Mouse (Mus musculus) intestine, embryonic 16.5 days (tissue): ENCODE measurements around the gene Rps2. TPM values are rescaled to one million over a fixed set of nuclear protein-coding genes. Genes with fewer than 3 reads are reported as not detected.
A peak's percentile ranks its signal among the peaks of the same experiment; 100 is the strongest.

Experiments used
- ATAC-seq: fragments of 200-750 bp; cut with Nextera tagmentation; 2 replicates; pipeline ENCODE4 v1.8.0; 2017; ENCODE audit warnings: moderate TSS enrichment, moderate library complexity
- H3K27ac ChIP-seq: fragments of 300-500 bp; sonication (generic); 2 replicates; pipeline ENCODE4 v1.5.1; 2014; ENCODE audit warnings: mild to moderate bottlenecking, low read length
- H3K27me3 ChIP-seq: fragments of 300-500 bp; sonication (generic); replicated peaks from 2 replicates; pipeline ENCODE4 v1.6.1; 2014; ENCODE audit warnings: low read length, control low read depth, mixed read lengths; ENCODE audit not compliant: control insufficient read depth, insufficient read depth
- H3K36me3 ChIP-seq: fragments of 300-500 bp; sonication (generic); 2 replicates; pipeline ENCODE4 v1.6.1; 2014; ENCODE audit warnings: low read length, control low read depth; ENCODE audit not compliant: control insufficient read depth, insufficient read depth
- H3K4me1 ChIP-seq: fragments of 300-500 bp; sonication (generic); 2 replicates; pipeline ENCODE4 v1.6.1; 2014; ENCODE audit warnings: low read length, control low read depth, mixed read lengths; ENCODE audit not compliant: control insufficient read depth, insufficient read depth
- H3K4me2 ChIP-seq: fragments of 300-500 bp; sonication (generic); 2 replicates; pipeline ENCODE4 v1.6.1; 2014; ENCODE audit warnings: low read depth, low read length, control low read depth
- H3K4me3 ChIP-seq: fragments of 300-500 bp; sonication (generic); 2 replicates; pipeline ENCODE4 v1.5.1; 2014; ENCODE audit warnings: mild to moderate bottlenecking, low read length
- H3K9ac ChIP-seq: fragments of 300-500 bp; sonication (generic); 2 replicates; pipeline ENCODE4 v1.6.1; 2014; ENCODE audit warnings: low read depth, low read length
- H3K9me3 ChIP-seq: fragments of 300-500 bp; sonication (generic); 2 replicates; pipeline ENCODE4 v1.6.1; 2016; ENCODE audit warnings: low read length, control low read depth; ENCODE audit not compliant: control insufficient read depth
- WGBS: fragments of 180-500 bp; shearing (Covaris S2); extraction: QIAGEN DNeasy Blood & Tissue Kit; methylation state at CpG from one replicate; pipeline ENCODE4 v1.1.7; 2014; 5-methylcytosine and 5-hydroxymethylcytosine counted together
- polyA plus RNA-seq: library from polyadenylated mRNA; unstranded; fragments of >200 nt; fragmentation: Nextera tagmentation; extraction: Ambion mirVana; gene quantifications from 2 replicates; pipeline ENCODE4 v1.2.1, GENCODE M21; 2015

Rps2 gene
- polyA plus RNA-seq, 1 experiment from 2014 or later: 1,515 TPM

GRCm38 (mm10) chr17:24697985-24698384 lies 19.9 kb upstream of the Rps2 start:
- Histone ChIP-seq H3K9ac (peak overlapping the region; percentile 38), H3K4me1 (peaks cover 23% of the 10 kb centered on the region), H3K4me3 (0 out of 2 replicates have a peak overlapping the region, but pooled peaks have one; percentile 21), H3K4me2 (peak overlapping the region; percentile 21; the same call in 1 of the 2 replicates), H3K27ac (peak overlapping the region; percentile 90), H3K9me3 (no peaks in the 10 kb centered on the region), H3K27me3 (no peaks in the 10 kb centered on the region), H3K36me3 (peaks cover 17% of the 10 kb centered on the region)
- ATAC-seq: peak; percentile 17; the same call in 1 of the 2 replicates
- WGBS: 19% methylated on average over 5 of the region's 5 CpGs

- Histone ChIP-seq H3K9ac (peak overlapping the region; percentile 38), H3K36me3 (peaks cover 17% of the 10 kb centered on the region), H3K4me3 (peak overlapping the region; percentile 21), H3K9me3 (no peaks in the 10 kb centered on the region), H3K27ac (peak overlapping the region; percentile 90), H3K4me2 (peak overlapping the region; percentile 21), H3K27me3 (no peaks in the 10 kb centered on the region), H3K4me1 (peaks cover 23% of the 10 kb centered on the region)
- no peak for ATAC-seq
- 64% methylated on average over 9 of the region's 9 CpGs for WGBS
These were observed 19.2 kb upstream of the Rps2 start for GRCm38 (mm10) chr17:24698715-24699114.

GRCm38 (mm10) chr17:24699473-24699872 lies 18.4 kb upstream of the Rps2 start:
- H3K9me3 ChIP-seq: no peaks in the 10 kb centered on the region
- no peaks in the 10 kb centered on the region for H3K27me3 ChIP-seq
- peak overlapping the region; percentile 21 for H3K4me2 ChIP-seq
- 52% methylated on average over 2 of the region's 2 CpGs for WGBS
- peaks cover 24% of the 10 kb centered on the region for H3K36me3 ChIP-seq
- H3K27ac ChIP-seq: peak overlapping the region; percentile 90
- H3K9ac ChIP-seq: peak overlapping the region; percentile 55
- peaks cover 23% of the 10 kb centered on the region for H3K4me1 ChIP-seq
- peak; percentile 52 for ATAC-seq
- H3K4me3 ChIP-seq: peak overlapping the region; percentile 21; the same call in 1 of the 2 replicates

GRCm38 (mm10) chr17:24701251-24701650 lies 16.7 kb upstream of the Rps2 start:
- Histone ChIP-seq H3K9ac (no peak overlapping the region), H3K4me3 (no peak overlapping the region), H3K36me3 (peaks cover 27% of the 10 kb centered on the region), H3K27ac (no peak overlapping the region), H3K27me3 (no peaks in the 10 kb centered on the region), H3K4me1 (peaks cover 18% of the 10 kb centered on the region), H3K4me2 (no peak overlapping the region), H3K9me3 (no peaks in the 10 kb centered on the region)
- 90% methylated on average over 9 of the region's 9 CpGs for WGBS
- no peak for ATAC-seq

GRCm38 (mm10) chr17:24705821-24706220 lies 12.1 kb upstream of the Rps2 start:
- no peaks in the 10 kb centered on the region for H3K9me3 ChIP-seq
- H3K9ac ChIP-seq: no peak overlapping the region
- H3K4me1 ChIP-seq: peaks cover 10% of the 10 kb centered on the region; the same call in 1 of the 2 replicates
- no peak overlapping the region for H3K4me2 ChIP-seq
- no peak for ATAC-seq
- H3K36me3 ChIP-seq: peaks cover 24% of the 10 kb centered on the region
- no peak overlapping the region for H3K4me3 ChIP-seq
- WGBS: 93% methylated on average over 3 of the region's 3 CpGs
- no peaks in the 10 kb centered on the region for H3K27me3 ChIP-seq
- no peak overlapping the region for H3K27ac ChIP-seq

GRCm38 (mm10) chr17:24706982-24707800 lies 10.7 kb upstream of the Rps2 start, which contains the start of gene Tbl3:
TSS of gene Tbl3 (minus strand) at chr17:24707660.
- Histone ChIP-seq H3K4me2 (peak within 1 kb of the TSS; percentile 79), H3K27me3 (no peaks in the 10 kb centered on the region), H3K4me1 (peaks cover 10% of the 10 kb centered on the region; the same call in 1 of the 2 replicates), H3K9ac (peak within 1 kb of the TSS; percentile 86), H3K27ac (peak within 1 kb of the TSS; percentile 75), H3K36me3 (peaks cover 11% of the 10 kb centered on the region; the same call in 1 of the 2 replicates), H3K9me3 (no peaks in the 10 kb centered on the region), H3K4me3 (peak within 1 kb of the TSS; percentile 64)
- WGBS: 3% methylated on average over 32 of the region's 32 CpGs
- peak; percentile 89 for ATAC-seq

- WGBS: 4% methylated on average over 24 of the region's 24 CpGs
- Histone ChIP-seq H3K27me3 (no peaks in the 10 kb centered on the region), H3K9me3 (no peaks in the 10 kb centered on the region), H3K9ac (peak overlapping the region; percentile 86), H3K4me3 (peak overlapping the region; percentile 64), H3K4me1 (peaks cover 10% of the 10 kb centered on the region; the same call in 1 of the 2 replicates), H3K36me3 (peaks cover 10% of the 10 kb centered on the region; the same call in 1 of the 2 replicates), H3K27ac (peak overlapping the region; percentile 75), H3K4me2 (peak overlapping the region; percentile 79)
- peak; percentile 38 for ATAC-seq
These were observed 10.0 kb upstream of the Rps2 start for GRCm38 (mm10) chr17:24707801-24708425.

- Histone ChIP-seq H3K9ac (no peak overlapping the region), H3K4me2 (no peak overlapping the region), H3K36me3 (peaks cover 10% of the 10 kb centered on the region; the same call in 1 of the 2 replicates), H3K9me3 (no peaks in the 10 kb centered on the region), H3K4me3 (peak overlapping the region; percentile 64; the same call in 1 of the 2 replicates), H3K4me1 (peaks cover 10% of the 10 kb centered on the region; the same call in 1 of the 2 replicates), H3K27me3 (no peaks in the 10 kb centered on the region), H3K27ac (no peak overlapping the region)
- no peak for ATAC-seq
- WGBS: 31% methylated on average over 2 of the region's 2 CpGs
These were observed 9.3 kb upstream of the Rps2 start for GRCm38 (mm10) chr17:24708646-24709045.

GRCm38 (mm10) chr17:24715556-24715955 lies 2.4 kb upstream of the Rps2 start:
- 74% methylated on average over 6 of the region's 6 CpGs for WGBS

More at GRCm38 (mm10) chr17:24715556-24715955, 2.4 kb upstream of the Rps2 start:
- no peak overlapping the region for H3K4me2 ChIP-seq
- no peak overlapping the region for H3K27ac ChIP-seq
- no peak overlapping the region for H3K4me3 ChIP-seq
- no peaks in the 10 kb centered on the region for H3K36me3 ChIP-seq
- H3K9me3 ChIP-seq: no peaks in the 10 kb centered on the region
- peaks cover 5% of the 10 kb centered on the region; the same call in 1 of the 2 replicates for H3K4me1 ChIP-seq
- H3K9ac ChIP-seq: no peak overlapping the region
- no peak for ATAC-seq
- H3K27me3 ChIP-seq: no peaks in the 10 kb centered on the region
